Mouse (Mus musculus) thymus, adult 2 months (tissue): ENCODE measurements around the gene Lrrc15. TPM values are rescaled to one million over a fixed set of nuclear protein-coding genes. Genes with fewer than 3 reads are reported as not detected.
A peak's percentile ranks its signal among the peaks of the same experiment; 100 is the strongest.

Source experiments
- DNase-seq: peaks from one replicate; pipeline ENCODE4 v3.0.0; 2021
- H3K27ac ChIP-seq: fragments of 200-500 bp; 2 replicates; pipeline ENCODE4 v1.5.1; 2012; ENCODE audit warnings: low read length, control low read depth; ENCODE audit not compliant: control insufficient read depth, insufficient read depth
- H3K27me3 ChIP-seq: fragments of 200-500 bp; 2 replicates; pipeline ENCODE4 v1.6.1; 2012; ENCODE audit warnings: mild to moderate bottlenecking, low read length, moderate library complexity, mixed read lengths; ENCODE audit not compliant: control insufficient read depth, insufficient read depth
- H3K36me3 ChIP-seq: fragments of 200-500 bp; 2 replicates; pipeline ENCODE4 v1.6.1; 2012; ENCODE audit warnings: mild to moderate bottlenecking, low read length, moderate library complexity; ENCODE audit not compliant: control insufficient read depth, insufficient read depth
- H3K4me1 ChIP-seq: fragments of 200-500 bp; replicated peaks from 2 replicates; pipeline ENCODE4 v1.6.1; 2012; ENCODE audit warnings: low read length; ENCODE audit not compliant: control insufficient read depth, insufficient read depth
- H3K4me3 ChIP-seq: fragments of 200-500 bp; 2 replicates; pipeline ENCODE4 v1.5.1; 2012; ENCODE audit warnings: mild to moderate bottlenecking, low read length, control low read depth, moderate library complexity; ENCODE audit not compliant: control insufficient read depth, insufficient read depth
- CTCF ChIP-seq: fragments of 200-500 bp; IDR thresholded peaks from 2 replicates; pipeline ENCODE4 v1.5.1; 2012; ENCODE audit warnings: mild to moderate bottlenecking, control low read depth, low read length, moderate library complexity, borderline replicate concordance; ENCODE audit not compliant: control insufficient read depth, poor library complexity, insufficient read depth; ENCODE audit errors: extremely low read depth
- POLR2A ChIP-seq: fragments of 200-500 bp; IDR thresholded peaks from 2 replicates; pipeline ENCODE4 v1.6.1; 2012; ENCODE audit warnings: mild to moderate bottlenecking, low read length, control low read depth, moderate library complexity; ENCODE audit not compliant: control insufficient read depth, poor library complexity, insufficient read depth; ENCODE audit errors: extremely low read depth
- WGBS: fragments of 180-500 bp; shearing (Covaris S2); methylation state at CpG from one replicate; pipeline ENCODE4 v1.1.7; 2018; 5-methylcytosine and 5-hydroxymethylcytosine counted together
- polyA plus RNA-seq: library from polyadenylated mRNA; depleted of rRNA; stranded (reverse); fragments of >200 nt; gene quantifications from 2 replicates; pipeline ENCODE4 v1.2.3, GENCODE M21; 2012

The Lrrc15 gene
- polyA plus RNA-seq, 1 experiment: 0.51 TPM

DNA sequence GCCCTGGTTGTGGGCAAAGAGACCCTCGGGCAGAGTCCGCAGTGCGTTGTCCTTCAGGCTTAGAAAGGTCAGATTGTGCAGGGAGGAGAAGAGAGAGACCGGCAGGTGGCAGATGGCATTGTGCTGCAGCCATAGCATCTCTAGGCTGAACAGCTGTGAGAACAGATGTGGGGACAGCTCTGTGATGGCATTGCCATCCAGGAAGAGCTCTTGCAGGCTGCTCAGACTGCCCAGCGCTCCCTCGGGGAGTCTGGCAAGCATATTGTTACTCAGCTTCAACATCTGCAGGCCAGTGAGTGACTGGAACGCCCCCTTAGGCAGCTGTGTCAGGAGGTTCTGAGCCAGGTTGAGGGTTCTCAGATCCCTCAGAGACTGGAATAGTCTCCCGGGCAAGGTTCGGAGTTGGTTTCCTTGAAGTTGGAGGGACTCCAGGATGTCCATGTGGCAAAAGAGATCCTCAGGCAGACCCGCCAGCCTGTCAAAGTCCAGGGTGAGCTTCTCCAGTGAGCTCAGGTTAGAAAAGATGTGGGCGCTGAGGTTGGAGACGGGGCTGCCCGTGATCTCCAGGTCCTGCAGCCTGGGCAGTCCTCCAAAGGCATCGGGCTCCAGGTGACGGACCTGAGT, 22.9 kb downstream of the Lrrc15 start:
- TF ChIP-seq POLR2A: no peak
- no peak for TF ChIP-seq CTCF
- 94% methylated on average over 15 of the region's 15 CpGs for WGBS
- DNase-seq: no peak
- Histone ChIP-seq H3K27me3 (no peaks in the 10 kb centered on the region), H3K4me1 (peaks cover 3% of the 10 kb centered on the region), H3K4me3 (no peak overlapping the region), H3K36me3 (no peaks in the 10 kb centered on the region), H3K27ac (no peak overlapping the region)

DNA sequence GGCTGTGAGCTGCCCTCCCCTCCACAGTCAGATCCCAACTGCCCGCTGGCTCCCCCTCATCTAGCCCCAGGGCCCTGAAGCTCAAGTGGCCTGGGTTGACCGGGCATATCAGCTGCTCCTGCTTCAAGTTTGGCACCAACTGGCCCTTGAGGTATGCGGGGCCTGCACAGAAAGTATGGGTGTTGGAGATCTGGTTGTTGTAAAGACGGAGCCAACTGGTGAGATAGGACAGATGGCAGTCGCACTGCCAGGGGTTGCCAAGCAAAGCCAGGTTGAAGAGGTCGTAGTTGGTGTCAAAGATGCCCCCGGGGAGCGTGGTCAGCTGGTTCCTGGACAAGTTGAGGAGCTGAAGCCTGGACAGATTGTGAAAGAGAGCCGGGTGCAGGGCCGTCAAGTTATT, 23.6 kb downstream of the Lrrc15 start:
- no peak for DNase-seq
- 96% methylated on average over 10 of the region's 10 CpGs for WGBS
- Histone ChIP-seq H3K36me3 (no peaks in the 10 kb centered on the region), H3K27me3 (no peaks in the 10 kb centered on the region), H3K27ac (no peak overlapping the region), H3K4me3 (no peak overlapping the region), H3K4me1 (peaks cover 8% of the 10 kb centered on the region)
- TF ChIP-seq POLR2A (no peak), CTCF (no peak)

DNA sequence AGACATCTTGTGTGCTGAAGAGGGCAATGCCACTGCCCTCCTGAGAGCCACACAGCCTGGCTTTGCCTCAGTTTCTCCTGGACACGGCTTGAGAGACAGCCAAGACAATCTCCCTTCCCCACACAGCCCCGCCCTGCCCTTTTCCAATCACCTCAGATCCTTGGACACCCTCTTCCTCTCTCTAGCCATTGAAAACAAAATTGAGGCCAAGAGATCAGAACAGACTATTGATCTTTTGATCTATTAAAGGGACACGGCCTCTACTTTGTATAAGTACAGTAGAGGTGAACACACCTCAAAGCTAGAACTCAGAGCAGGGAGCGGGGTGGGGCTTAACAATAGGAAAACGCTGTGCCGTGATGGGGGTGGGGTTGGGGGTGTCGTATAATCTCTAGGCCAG, 24.6 kb downstream of the Lrrc15 start:
- H3K27ac ChIP-seq: no peak overlapping the region
- WGBS: 91% methylated on average over 7 of the region's 7 CpGs
- peaks cover 8% of the 10 kb centered on the region for H3K4me1 ChIP-seq
- TF ChIP-seq CTCF (no peak), POLR2A (no peak)
- H3K4me3 ChIP-seq: no peak overlapping the region
- no peaks in the 10 kb centered on the region for H3K36me3 ChIP-seq
- H3K27me3 ChIP-seq: no peaks in the 10 kb centered on the region
- no peak for DNase-seq

DNA sequence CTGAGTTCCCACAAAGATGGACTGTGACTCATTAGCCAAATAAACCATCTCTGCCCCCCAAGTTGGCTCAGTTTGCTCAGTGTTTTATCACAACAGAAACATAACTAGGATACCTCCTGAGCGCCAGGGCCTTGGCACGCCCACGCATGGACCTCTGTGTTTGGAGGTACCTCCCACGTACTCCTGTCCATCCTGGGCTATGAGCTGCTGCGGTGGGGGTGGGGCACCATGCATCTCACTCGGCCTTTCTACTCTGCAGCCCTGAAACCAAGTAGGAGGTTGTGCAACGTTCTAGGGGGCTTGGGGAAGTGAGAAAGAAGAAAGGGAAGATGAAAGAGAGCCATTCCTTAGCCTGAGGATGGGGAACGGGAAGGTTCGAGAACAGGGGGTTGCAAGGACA, 25.3 kb downstream of the Lrrc15 start:
- no peaks in the 10 kb centered on the region for H3K27me3 ChIP-seq
- H3K4me1 ChIP-seq: peaks cover 8% of the 10 kb centered on the region
- WGBS: 83% methylated on average over 9 of the region's 9 CpGs
- H3K36me3 ChIP-seq: no peaks in the 10 kb centered on the region
- no peak for DNase-seq
- H3K27ac ChIP-seq: no peak overlapping the region
- no peak overlapping the region for H3K4me3 ChIP-seq
- TF ChIP-seq POLR2A: no peak
- no peak for TF ChIP-seq CTCF

DNA sequence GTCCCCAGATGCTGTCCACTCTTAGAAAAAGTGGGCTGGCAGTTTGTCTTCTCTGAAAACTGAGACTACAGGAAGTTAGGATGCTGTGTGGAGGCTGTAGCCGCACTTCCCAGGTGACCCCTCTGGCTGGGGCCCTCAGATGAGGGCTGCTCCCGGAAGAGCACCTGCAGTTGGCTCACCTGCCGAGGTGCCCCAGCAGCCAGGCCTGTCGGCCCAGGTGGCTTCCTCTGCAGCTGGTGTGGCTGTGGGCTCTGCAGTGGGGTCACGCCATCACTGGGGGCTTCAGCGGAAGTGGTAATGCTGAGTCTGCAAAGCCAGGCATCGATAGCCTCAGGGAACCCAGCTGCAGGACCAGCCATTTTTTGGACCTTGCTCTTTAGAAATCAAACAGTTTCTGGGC, 28.0 kb downstream of the Lrrc15 start:
- TF ChIP-seq CTCF (no peak), POLR2A (no peak)
- H3K27me3 ChIP-seq: no peaks in the 10 kb centered on the region
- H3K36me3 ChIP-seq: no peaks in the 10 kb centered on the region
- H3K4me3 ChIP-seq: no peak overlapping the region
- H3K27ac ChIP-seq: no peak overlapping the region
- peaks cover 8% of the 10 kb centered on the region for H3K4me1 ChIP-seq
- DNase-seq: peak; percentile 38
- 20% methylated on average over 7 of the region's 7 CpGs for WGBS

DNA sequence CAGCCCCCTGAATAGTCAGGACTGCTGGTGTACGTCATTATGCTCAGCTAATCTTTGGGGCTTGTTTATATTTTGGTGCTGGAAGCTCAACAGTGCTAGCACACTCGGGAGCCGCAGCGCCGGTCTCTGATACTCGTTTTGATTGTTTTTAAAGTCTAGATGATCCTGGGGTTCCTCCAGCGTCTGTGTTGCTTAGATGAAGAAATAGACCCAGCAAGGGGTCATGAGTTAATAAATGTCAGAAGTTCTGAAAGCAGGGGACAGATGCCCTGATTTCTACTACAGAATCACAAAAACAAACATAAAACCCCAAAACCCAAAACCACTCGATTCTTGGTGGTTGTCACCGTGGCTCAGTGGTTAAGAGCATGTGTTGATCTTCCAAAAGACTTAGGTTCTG, 29.2 kb downstream of the Lrrc15 start:
- TF ChIP-seq CTCF (no peak), POLR2A (no peak)
- Histone ChIP-seq H3K27me3 (no peaks in the 10 kb centered on the region), H3K4me1 (peaks cover 9% of the 10 kb centered on the region), H3K4me3 (no peak overlapping the region), H3K27ac (no peak overlapping the region), H3K36me3 (no peaks in the 10 kb centered on the region)
- DNase-seq: no peak
- 78% methylated on average over 9 of the region's 9 CpGs for WGBS

DNA sequence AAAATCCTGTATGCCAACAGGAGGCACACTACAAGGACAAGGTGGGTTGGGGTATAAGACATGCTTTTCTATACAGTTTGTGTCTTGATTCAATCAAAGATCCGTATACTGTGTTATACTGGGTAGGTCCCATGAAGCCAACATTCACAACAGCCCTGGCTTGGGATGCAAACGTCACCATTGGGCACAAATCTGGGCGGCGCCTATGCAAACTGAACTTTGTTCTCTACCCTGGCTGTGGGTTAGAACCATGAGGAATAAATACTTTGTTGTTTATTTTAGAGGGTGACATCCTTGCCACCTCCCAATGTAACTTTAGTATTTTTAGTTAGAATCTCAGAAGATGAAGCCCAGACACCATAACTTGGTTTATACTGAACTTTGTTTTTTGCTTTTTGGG, 29.7 kb downstream of the Lrrc15 start:
- Histone ChIP-seq H3K27ac (no peak overlapping the region), H3K27me3 (no peaks in the 10 kb centered on the region), H3K36me3 (no peaks in the 10 kb centered on the region), H3K4me1 (peaks cover 15% of the 10 kb centered on the region), H3K4me3 (no peak overlapping the region)
- TF ChIP-seq POLR2A: no peak
- TF ChIP-seq CTCF: no peak
- DNase-seq: no peak
- WGBS: 92% methylated on average over 4 of the region's 4 CpGs
